Mouse (Mus musculus) gastrocnemius, postnatal 25 days (tissue): ENCODE measurements around the gene Tmf1. TPM values are rescaled to one million over a fixed set of nuclear protein-coding genes. Genes with fewer than 3 reads are reported as not detected.

Experiments used
- DNase-seq: peaks from one replicate; pipeline ENCODE4 v3.0.0; 2022
- total RNA-seq, 2 experiments: library from RNA; stranded (reverse); gene quantifications; 1 replicate in 1 of 2; 2 replicates in 1 of 2; pipeline ENCODE4 v1.2.3; 2021

Gene Tmf1
- total RNA-seq, 2 experiments from 2014 or later = 35.7 to 40.0 TPM

GRCm38 (mm10) chr6:97204252-97204869 lies 25.4 kb upstream of the Tmf1 start:
- no peak for DNase-seq

DNA sequence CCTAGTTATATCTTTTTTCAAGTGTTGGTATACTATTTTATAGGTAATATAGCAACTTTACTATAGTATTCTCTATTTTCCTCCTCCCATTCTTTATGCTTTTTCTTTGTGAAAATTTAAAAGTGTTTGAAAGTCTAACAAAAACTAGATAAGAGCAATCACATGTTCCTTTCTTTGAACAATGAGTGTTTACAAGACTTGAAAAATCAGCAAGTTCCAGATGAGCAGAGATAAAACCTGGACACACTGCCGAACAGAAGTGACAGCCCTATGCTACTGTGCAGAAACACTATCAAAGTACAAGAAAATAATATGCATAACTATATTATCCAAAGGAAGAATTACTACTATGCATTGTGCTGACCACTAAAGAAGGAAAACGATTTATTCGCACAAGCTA lies 23.6 kb upstream of the Tmf1 start:
- DNase-seq = no peak

- no peak for DNase-seq
These were observed 21.5 kb upstream of the Tmf1 start for GRCm38 (mm10) chr6:97200437-97200836.

GRCm38 (mm10) chr6:97179367-97179828 lies 476 bp upstream of the Tmf1 start:
- DNase-seq = no peak

GRCm38 (mm10) chr6:97175716-97176115 lies 3.2 kb downstream of the Tmf1 start:
- DNase-seq = no peak

DNA sequence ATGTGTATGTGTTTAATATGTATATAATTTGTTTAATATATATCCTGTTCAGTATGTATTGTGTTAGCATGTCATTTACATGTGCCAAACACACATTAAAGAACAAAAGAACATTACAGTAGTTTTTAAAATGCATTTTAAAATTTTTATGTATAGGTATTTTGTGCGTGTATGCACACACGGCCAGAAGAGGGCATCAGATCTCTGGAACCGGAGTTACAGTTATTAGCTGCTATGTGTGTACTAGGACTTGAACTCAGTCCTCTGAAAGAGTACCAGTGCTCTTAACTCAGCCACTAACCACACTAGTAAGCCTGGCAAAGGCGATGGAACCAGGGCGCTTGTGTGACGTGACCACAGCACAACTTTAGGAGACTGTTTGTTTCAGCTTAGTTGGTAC lies 28.8 kb downstream of the Tmf1 start:
- DNase-seq = no peak

- DNase-seq = no peak
These were observed 29.2 kb downstream of the Tmf1 start for GRCm38 (mm10) chr6:97149721-97150120.

GRCm38 (mm10) chr6:97148383-97149251 lies 30.3 kb downstream of the Tmf1 start, which contains the start of gene Eogt:
Gene Eogt, minus strand, starts transcription at chr6:97149182.
- DNase-seq = peak; percentile 84

- peak; percentile 15 for DNase-seq
These were observed 31.1 kb downstream of the Tmf1 start for GRCm38 (mm10) chr6:97147755-97148382.

- DNase-seq = peak; percentile 75
These were observed 33.8 kb downstream of the Tmf1 start for GRCm38 (mm10) chr6:97145156-97145555.

DNA sequence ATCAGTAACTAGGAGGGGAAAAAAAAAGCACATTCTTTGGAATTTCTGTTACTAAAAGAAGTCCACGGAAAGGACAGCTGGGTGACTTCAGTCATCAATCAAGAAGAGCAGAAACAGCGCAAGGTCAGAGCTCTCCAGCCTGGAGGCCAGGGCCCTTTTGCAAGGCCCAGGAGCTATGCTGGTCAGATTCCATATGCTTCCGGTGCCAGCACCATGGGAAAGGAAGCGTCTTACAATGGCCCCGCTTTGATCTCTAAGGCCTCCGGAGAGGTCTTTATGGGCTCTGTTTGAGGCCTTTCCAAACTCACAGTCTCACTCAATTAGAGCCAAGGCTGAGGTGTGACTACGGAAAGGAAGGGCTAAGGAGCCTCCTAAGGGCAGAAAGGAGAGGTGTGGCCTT lies 34.6 kb downstream of the Tmf1 start:
- DNase-seq = no peak

DNA sequence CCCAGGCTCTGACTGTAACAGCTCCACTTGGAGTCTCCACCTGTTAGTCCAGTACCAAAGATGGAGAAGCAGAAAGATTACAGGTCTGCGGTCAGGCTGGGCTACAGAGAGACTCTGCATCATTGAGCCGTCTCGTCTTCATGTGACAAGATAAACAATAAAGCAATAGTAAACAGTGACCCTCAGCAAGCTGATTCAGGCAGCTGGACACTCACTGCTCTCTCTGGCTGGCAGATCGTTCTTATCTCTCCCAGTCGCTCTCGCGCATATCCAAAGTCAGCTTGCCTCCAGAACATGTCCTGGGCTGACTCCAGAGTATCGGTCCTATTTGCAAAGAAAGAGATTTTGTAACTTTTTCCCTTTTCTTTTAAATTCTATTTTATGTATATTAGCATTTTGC lies 36.3 kb downstream of the Tmf1 start:
- DNase-seq = no peak

DNA sequence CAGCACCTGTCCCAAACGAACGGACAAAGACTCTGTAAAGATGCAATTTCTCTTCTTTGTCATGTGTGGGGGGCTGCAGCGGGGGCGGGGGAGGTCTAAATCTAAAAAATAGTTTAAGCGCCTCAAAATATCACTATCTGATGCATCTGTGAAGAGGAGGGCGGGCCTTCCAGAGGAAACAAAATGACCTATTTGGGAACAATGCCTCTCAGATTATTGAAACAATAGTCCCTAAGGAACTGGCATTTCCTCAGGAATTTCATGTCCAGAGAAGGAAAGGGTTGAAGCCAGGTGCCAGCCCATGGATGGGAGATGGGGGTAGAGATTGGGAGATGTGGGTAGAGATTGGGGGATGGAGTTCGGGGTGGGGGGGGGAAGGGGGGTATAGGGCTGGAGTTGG lies 37.1 kb downstream of the Tmf1 start:
- DNase-seq = no peak

DNA sequence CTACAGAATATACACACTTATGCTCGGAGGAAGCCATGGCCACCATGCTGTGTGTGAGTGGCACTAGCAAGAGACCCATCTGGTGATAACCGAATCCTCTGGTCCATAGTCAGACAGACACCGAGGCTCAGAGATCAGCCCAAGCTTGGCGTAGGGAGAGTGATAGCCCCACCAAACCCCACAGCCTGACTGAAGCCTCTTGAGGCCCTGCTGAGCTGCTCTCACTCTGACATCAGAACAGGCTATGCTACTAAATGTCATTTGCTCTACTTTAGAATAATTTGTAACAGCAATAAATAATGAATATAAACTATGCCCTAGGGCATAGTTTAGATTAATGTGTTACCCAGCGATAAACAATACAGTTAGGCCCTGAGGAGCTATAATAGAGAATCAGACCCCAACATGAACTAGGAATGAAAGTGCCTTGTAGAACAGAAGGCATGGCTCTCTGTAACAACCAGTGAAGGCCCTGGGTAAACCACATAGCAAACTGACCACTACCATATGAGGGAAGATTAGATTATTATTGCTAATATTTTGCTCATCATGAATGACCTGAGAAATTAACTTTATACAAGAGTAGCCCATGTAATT lies 46.1 kb downstream of the Tmf1 start:
- no peak for DNase-seq

DNA sequence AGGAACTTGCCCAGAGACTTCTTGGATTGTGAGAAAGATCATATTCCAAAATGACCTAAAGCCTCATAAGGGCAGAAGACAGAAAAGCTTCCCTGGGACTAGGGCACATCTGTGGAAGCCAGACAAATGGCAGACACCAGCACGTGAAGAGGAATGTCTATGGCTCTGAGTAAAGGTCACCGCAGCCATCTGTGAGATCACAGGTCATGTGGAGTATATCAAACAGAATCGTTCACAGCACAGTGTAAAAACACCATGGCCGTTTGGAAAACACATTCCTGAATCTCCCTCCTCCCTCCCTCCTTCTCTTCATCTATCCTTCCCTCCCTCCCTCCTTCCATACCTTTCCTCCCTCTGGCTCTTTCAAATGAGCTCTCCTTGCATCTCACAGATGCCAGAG lies 47.1 kb downstream of the Tmf1 start:
- DNase-seq = no peak

DNA sequence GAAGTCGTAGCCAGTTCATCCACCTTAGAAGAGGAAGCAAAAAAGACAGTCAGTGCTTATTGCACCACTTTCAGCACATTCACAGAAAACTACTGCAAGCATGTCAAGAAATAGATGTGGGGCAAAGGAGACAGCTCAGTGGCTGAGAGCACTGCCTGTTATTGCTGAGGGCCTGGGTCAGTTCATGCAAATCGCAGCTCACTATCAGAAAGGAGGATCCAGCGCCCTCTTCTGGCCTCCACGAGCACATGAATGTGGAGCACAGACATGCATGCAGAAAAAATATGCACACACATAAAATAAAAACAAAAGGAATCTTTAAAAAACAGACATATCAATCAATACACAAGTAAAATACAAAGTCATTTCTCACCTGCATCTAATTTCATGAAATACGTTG lies 47.9 kb downstream of the Tmf1 start:
- DNase-seq = no peak

GRCm38 (mm10) chr6:97124336-97125010 lies 54.4 kb downstream of the Tmf1 start:
- no peak for DNase-seq

DNA sequence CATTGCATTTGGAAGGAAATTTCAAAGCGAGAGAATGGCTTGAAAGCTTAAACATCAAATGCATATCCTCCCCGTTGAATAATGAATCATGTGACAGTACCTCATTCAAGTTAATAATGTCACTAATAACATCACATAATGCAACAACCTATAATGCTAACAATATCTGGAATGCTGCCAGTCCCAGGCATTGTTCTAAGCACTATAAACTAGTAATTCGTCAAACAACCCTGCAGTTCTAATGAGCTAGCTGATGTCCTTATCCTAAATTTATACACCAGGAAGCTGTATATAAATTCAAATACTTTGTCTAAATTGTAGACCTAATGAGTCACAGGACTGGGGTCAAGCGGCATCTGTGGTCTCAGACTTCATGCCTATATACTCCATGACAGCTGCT lies 58.0 kb downstream of the Tmf1 start:
- no peak for DNase-seq

- DNase-seq = no peak
These were observed 60.6 kb downstream of the Tmf1 start for GRCm38 (mm10) chr6:97118327-97118726.

DNA sequence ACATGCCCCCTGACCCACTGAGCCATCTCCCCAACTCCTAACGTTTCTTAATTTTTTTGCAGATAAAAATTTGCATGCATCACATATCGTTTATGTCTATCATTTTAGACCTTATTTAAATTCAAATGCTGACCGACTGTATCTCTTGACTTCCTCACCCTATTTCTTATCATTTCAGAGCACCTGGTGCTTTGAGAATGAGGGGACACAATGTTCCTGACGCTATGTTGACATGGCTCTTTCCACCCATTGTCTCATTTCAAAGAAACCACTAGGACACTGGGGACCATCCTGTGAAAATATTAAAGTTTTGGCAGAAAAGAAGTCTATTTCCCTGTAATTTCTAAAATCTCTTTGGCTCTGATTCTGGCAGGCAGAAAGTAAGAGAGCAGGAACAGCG lies 62.0 kb downstream of the Tmf1 start:
- DNase-seq = no peak

DNA sequence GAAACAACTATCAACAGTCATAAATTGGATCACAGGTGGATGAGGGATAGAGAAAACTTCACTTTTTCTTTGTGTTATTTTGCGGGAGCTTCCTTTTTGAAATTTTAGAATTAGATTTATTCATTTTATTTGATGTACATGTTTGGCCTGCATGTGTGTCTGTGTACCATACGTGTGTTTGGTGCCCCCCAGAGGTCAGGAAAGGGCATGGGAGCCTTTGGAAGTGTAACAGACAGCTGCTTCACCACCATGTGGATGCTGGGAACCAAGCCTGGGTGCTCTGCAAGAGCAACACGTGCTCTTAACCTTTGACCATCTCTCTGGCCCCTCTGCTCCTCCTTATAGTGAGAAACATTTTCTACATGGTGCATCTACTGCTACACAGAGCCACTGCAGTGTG lies 64.1 kb downstream of the Tmf1 start:
- no peak for DNase-seq

- DNase-seq = no peak
These were observed 66.7 kb downstream of the Tmf1 start for GRCm38 (mm10) chr6:97112177-97112576.
